Mouse (Mus musculus) embryonic facial prominence, embryonic 14.5 days (tissue): ENCODE data around the gene Cebpa. TPM values are rescaled to one million over a fixed set of nuclear protein-coding genes. Genes with fewer than 3 reads are reported as not detected.

Source experiments
- ATAC-seq: fragments of 200-750 bp; cut with Nextera tagmentation; 2 replicates; pipeline ENCODE4 v1.8.0; 2017; ENCODE audit warnings: low read depth, moderate number of reproducible peaks, moderate TSS enrichment
- DNase-seq: peaks from one replicate; pipeline ENCODE4 v3.0.0-alpha.2; 2015; ENCODE audit warnings: low spot score
- H3K27ac ChIP-seq: fragments of 300-500 bp; sonication (generic); replicated peaks from 2 replicates; pipeline ENCODE4 v1.5.1; 2014; ENCODE audit warnings: low read depth, mild to moderate bottlenecking, low read length, moderate library complexity
- H3K27me3 ChIP-seq: fragments of 300-500 bp; sonication (generic); replicated peaks from 2 replicates; pipeline ENCODE4 v1.6.1; 2014; ENCODE audit warnings: low read length; ENCODE audit not compliant: control insufficient read depth, insufficient read depth
- H3K36me3 ChIP-seq: fragments of 300-500 bp; sonication (generic); 2 replicates; pipeline ENCODE4 v1.6.1; 2014; ENCODE audit warnings: low read length, mixed read lengths; ENCODE audit not compliant: control insufficient read depth, insufficient read depth
- H3K4me1 ChIP-seq: fragments of 300-500 bp; sonication (generic); 2 replicates; pipeline ENCODE4 v1.6.1; 2014; ENCODE audit warnings: antibody characterized with exemption, low read length; ENCODE audit not compliant: control insufficient read depth, insufficient read depth
- H3K4me2 ChIP-seq: fragments of 300-500 bp; sonication (generic); 2 replicates; pipeline ENCODE4 v1.6.1; 2014; ENCODE audit warnings: low read depth, mild to moderate bottlenecking, low read length, moderate library complexity, mixed read lengths
- H3K4me3 ChIP-seq: fragments of 300-500 bp; sonication (generic); 2 replicates; pipeline ENCODE4 v1.5.1; 2014; ENCODE audit warnings: low read depth, mild to moderate bottlenecking, low read length
- H3K9ac ChIP-seq: fragments of 300-500 bp; sonication (generic); 2 replicates; pipeline ENCODE4 v1.6.1; 2014; ENCODE audit warnings: low read depth, mild to moderate bottlenecking, low read length, moderate library complexity, mixed read lengths
- H3K9me3 ChIP-seq: fragments of 300-500 bp; sonication (generic); 2 replicates; pipeline ENCODE4 v1.6.1; 2016; ENCODE audit warnings: low read length; ENCODE audit not compliant: control insufficient read depth
- WGBS: fragments of 180-500 bp; shearing (Covaris S2); extraction: QIAGEN DNeasy Blood & Tissue Kit; methylation state at CpG from one replicate; pipeline ENCODE4 v1.1.7; 2014; 5-methylcytosine and 5-hydroxymethylcytosine counted together
- polyA plus RNA-seq: library from polyadenylated mRNA; unstranded; fragments of >200 nt; fragmentation: Nextera tagmentation; extraction: Ambion mirVana; gene quantifications from 2 replicates; pipeline ENCODE4 v1.2.1, GENCODE M21; 2014

Cebpa gene
- polyA plus RNA-seq, 1 experiment from 2014 or later: 10.9 TPM

GRCm38 (mm10) chr7:35130888-35131287 is 11.8 kb downstream of the Cebpa start:
- Histone ChIP-seq H3K4me3 (no peak overlapping the region), H3K9me3 (peaks cover 4% of the 10 kb centered on the region; the same call in 1 of the 2 replicates), H3K4me2 (no peak overlapping the region), H3K9ac (no peak overlapping the region), H3K4me1 (0 out of 2 replicates have a peak, but pooled peaks cover 7% of the 10 kb centered on the region), H3K27me3 (peaks cover 4% of the 10 kb centered on the region; the same call in 1 of the 2 replicates), H3K36me3 (no peaks in the 10 kb centered on the region), H3K27ac (no peak overlapping the region)
- DNase-seq (no peak), ATAC-seq (no peak)
- 84% methylated on average over 5 of the region's 5 CpGs for WGBS

GRCm38 (mm10) chr7:35131601-35132000 is 12.5 kb downstream of the Cebpa start:
- 0 out of 2 replicates have a peak, but pooled peaks cover 7% of the 10 kb centered on the region for H3K4me1 ChIP-seq
- H3K4me3 ChIP-seq: no peak overlapping the region
- no peak overlapping the region for H3K27ac ChIP-seq
- ATAC-seq: no peak
- WGBS: 93% methylated on average over 9 of the region's 9 CpGs
- H3K4me2 ChIP-seq: no peak overlapping the region
- peaks cover 4% of the 10 kb centered on the region; the same call in 1 of the 2 replicates for H3K9me3 ChIP-seq
- no peak overlapping the region for H3K9ac ChIP-seq
- peaks cover 4% of the 10 kb centered on the region; the same call in 1 of the 2 replicates for H3K27me3 ChIP-seq
- DNase-seq: no peak
- no peaks in the 10 kb centered on the region for H3K36me3 ChIP-seq

GRCm38 (mm10) chr7:35134621-35135020 is 15.5 kb downstream of the Cebpa start:
- Histone ChIP-seq H3K4me3 (no peak overlapping the region), H3K4me2 (no peak overlapping the region), H3K27ac (no peak overlapping the region), H3K36me3 (no peaks in the 10 kb centered on the region), H3K9me3 (peaks cover 4% of the 10 kb centered on the region; the same call in 1 of the 2 replicates), H3K9ac (no peak overlapping the region), H3K27me3 (no peaks in the 10 kb centered on the region), H3K4me1 (0 out of 2 replicates have a peak, but pooled peaks cover 11% of the 10 kb centered on the region)
- 21% methylated on average over 5 of the region's 5 CpGs for WGBS
- ATAC-seq: no peak
- no peak for DNase-seq

- no peaks in the 10 kb centered on the region for H3K9me3 ChIP-seq
- ATAC-seq (no peak), DNase-seq (no peak)
- no peak overlapping the region for H3K27ac ChIP-seq
- H3K9ac ChIP-seq: no peak overlapping the region
- WGBS: 75% methylated on average over 1 of the region's 1 CpGs
- H3K27me3 ChIP-seq: no peaks in the 10 kb centered on the region
- H3K4me1 ChIP-seq: peaks cover 11% of the 10 kb centered on the region; the same call in 1 of the 2 replicates
- H3K4me2 ChIP-seq: no peak overlapping the region
- no peak overlapping the region for H3K4me3 ChIP-seq
- H3K36me3 ChIP-seq: no peaks in the 10 kb centered on the region
These were observed 18.4 kb downstream of the Cebpa start for GRCm38 (mm10) chr7:35137524-35137923.

- ATAC-seq: no peak
- no peak overlapping the region for H3K4me2 ChIP-seq
- 47% methylated on average over 4 of the region's 4 CpGs for WGBS
These were observed 19.4 kb downstream of the Cebpa start for GRCm38 (mm10) chr7:35138481-35138880.

GRCm38 (mm10) chr7:35139880-35140279 is 20.8 kb downstream of the Cebpa start:
- no peak for DNase-seq
- H3K9me3 ChIP-seq: no peaks in the 10 kb centered on the region
- peaks cover 6% of the 10 kb centered on the region; the same call in 1 of the 2 replicates for H3K4me1 ChIP-seq
- no peaks in the 10 kb centered on the region for H3K27me3 ChIP-seq
- no peak overlapping the region for H3K4me2 ChIP-seq
- 81% methylated on average over 5 of the region's 5 CpGs for WGBS
- no peak overlapping the region for H3K9ac ChIP-seq
- H3K4me3 ChIP-seq: no peak overlapping the region
- ATAC-seq: no peak
- H3K27ac ChIP-seq: no peak overlapping the region
- no peaks in the 10 kb centered on the region for H3K36me3 ChIP-seq

More at GRCm38 (mm10) chr7:35138481-35138880, 19.4 kb downstream of the Cebpa start:
- no peak overlapping the region for H3K4me3 ChIP-seq
- H3K9me3 ChIP-seq: no peaks in the 10 kb centered on the region
- H3K27me3 ChIP-seq: no peaks in the 10 kb centered on the region
- H3K36me3 ChIP-seq: no peaks in the 10 kb centered on the region
- peaks cover 11% of the 10 kb centered on the region; the same call in 1 of the 2 replicates for H3K4me1 ChIP-seq
- no peak overlapping the region for H3K27ac ChIP-seq
- no peak overlapping the region for H3K9ac ChIP-seq
- DNase-seq: no peak

- Histone ChIP-seq H3K4me3 (no peak overlapping the region), H3K9me3 (no peaks in the 10 kb centered on the region), H3K36me3 (no peaks in the 10 kb centered on the region), H3K27me3 (no peaks in the 10 kb centered on the region), H3K4me1 (peaks cover 4% of the 10 kb centered on the region; the same call in 1 of the 2 replicates), H3K27ac (no peak overlapping the region), H3K9ac (no peak overlapping the region), H3K4me2 (no peak overlapping the region)
- 38% methylated on average over 5 of the region's 5 CpGs for WGBS
- no peak for ATAC-seq
- DNase-seq: no peak
These were observed 22.4 kb downstream of the Cebpa start for GRCm38 (mm10) chr7:35141519-35141918.

GRCm38 (mm10) chr7:35142522-35142921 is 23.4 kb downstream of the Cebpa start:
- Histone ChIP-seq H3K9ac (no peak overlapping the region), H3K27ac (no peak overlapping the region), H3K4me2 (no peak overlapping the region), H3K4me3 (no peak overlapping the region), H3K9me3 (no peaks in the 10 kb centered on the region), H3K4me1 (peaks cover 4% of the 10 kb centered on the region; the same call in 1 of the 2 replicates), H3K27me3 (no peaks in the 10 kb centered on the region), H3K36me3 (no peaks in the 10 kb centered on the region)
- 65% methylated on average over 8 of the region's 8 CpGs for WGBS
- DNase-seq (no peak), ATAC-seq (no peak)
